Mouse (Mus musculus) thymus, adult 2 months (tissue): ENCODE data around the gene Ccin. TPM values are rescaled to one million over a fixed set of nuclear protein-coding genes. Genes with fewer than 3 reads are reported as not detected.

Experiments
- DNase-seq: peaks from one replicate; pipeline ENCODE4 v3.0.0; 2021
- H3K27ac ChIP-seq: fragments of 200-500 bp; 2 replicates; pipeline ENCODE4 v1.5.1; 2012; ENCODE audit warnings: low read length, control low read depth; ENCODE audit not compliant: control insufficient read depth, insufficient read depth
- H3K27me3 ChIP-seq: fragments of 200-500 bp; 2 replicates; pipeline ENCODE4 v1.6.1; 2012; ENCODE audit warnings: mild to moderate bottlenecking, low read length, moderate library complexity, mixed read lengths; ENCODE audit not compliant: control insufficient read depth, insufficient read depth
- H3K36me3 ChIP-seq: fragments of 200-500 bp; 2 replicates; pipeline ENCODE4 v1.6.1; 2012; ENCODE audit warnings: mild to moderate bottlenecking, low read length, moderate library complexity; ENCODE audit not compliant: control insufficient read depth, insufficient read depth
- H3K4me1 ChIP-seq: fragments of 200-500 bp; replicated peaks from 2 replicates; pipeline ENCODE4 v1.6.1; 2012; ENCODE audit warnings: low read length; ENCODE audit not compliant: control insufficient read depth, insufficient read depth
- H3K4me3 ChIP-seq: fragments of 200-500 bp; 2 replicates; pipeline ENCODE4 v1.5.1; 2012; ENCODE audit warnings: mild to moderate bottlenecking, low read length, control low read depth, moderate library complexity; ENCODE audit not compliant: control insufficient read depth, insufficient read depth
- CTCF ChIP-seq: fragments of 200-500 bp; IDR thresholded peaks from 2 replicates; pipeline ENCODE4 v1.5.1; 2012; ENCODE audit warnings: mild to moderate bottlenecking, control low read depth, low read length, moderate library complexity, borderline replicate concordance; ENCODE audit not compliant: control insufficient read depth, poor library complexity, insufficient read depth; ENCODE audit errors: extremely low read depth
- POLR2A ChIP-seq: fragments of 200-500 bp; IDR thresholded peaks from 2 replicates; pipeline ENCODE4 v1.6.1; 2012; ENCODE audit warnings: mild to moderate bottlenecking, low read length, control low read depth, moderate library complexity; ENCODE audit not compliant: control insufficient read depth, poor library complexity, insufficient read depth; ENCODE audit errors: extremely low read depth
- WGBS: fragments of 180-500 bp; shearing (Covaris S2); methylation state at CpG from one replicate; pipeline ENCODE4 v1.1.7; 2018; 5-methylcytosine and 5-hydroxymethylcytosine counted together
- polyA plus RNA-seq: library from polyadenylated mRNA; depleted of rRNA; stranded (reverse); fragments of >200 nt; gene quantifications from 2 replicates; pipeline ENCODE4 v1.2.3, GENCODE M21; 2012

Ccin gene
- polyA plus RNA-seq, 1 experiment, result 0.32 TPM

GRCm38 (mm10) chr4:43965856-43966535, 17.3 kb upstream of the Ccin start:
- no peak for DNase-seq
- no peaks in the 10 kb centered on the region for H3K27me3 ChIP-seq
- no peak overlapping the region for H3K4me3 ChIP-seq
- H3K36me3 ChIP-seq, result no peaks in the 10 kb centered on the region
- WGBS, result 89% methylated on average over 7 of the region's 7 CpGs
- peaks cover 42% of the 10 kb centered on the region for H3K4me1 ChIP-seq
- TF ChIP-seq CTCF, result no peak
- no peak for TF ChIP-seq POLR2A
- no peak overlapping the region; the same call in 1 of the 2 replicates for H3K27ac ChIP-seq

- Histone ChIP-seq H3K4me3 (no peak overlapping the region), H3K36me3 (no peaks in the 10 kb centered on the region), H3K4me1 (peaks cover 60% of the 10 kb centered on the region), H3K27me3 (no peaks in the 10 kb centered on the region), H3K27ac (no peak overlapping the region)
- DNase-seq, result no peak
- 93% methylated on average over 13 of the region's 13 CpGs for WGBS
- no peak for TF ChIP-seq POLR2A
- TF ChIP-seq CTCF, result no peak
These were observed 14.6 kb upstream of the Ccin start for GRCm38 (mm10) chr4:43968650-43969049.

GRCm38 (mm10) chr4:43969373-43969772, 13.9 kb upstream of the Ccin start:
- no peaks in the 10 kb centered on the region for H3K27me3 ChIP-seq
- H3K27ac ChIP-seq, result no peak overlapping the region
- no peak for TF ChIP-seq POLR2A
- TF ChIP-seq CTCF, result no peak
- peaks cover 56% of the 10 kb centered on the region for H3K4me1 ChIP-seq
- no peaks in the 10 kb centered on the region for H3K36me3 ChIP-seq
- 65% methylated on average over 4 of the region's 4 CpGs for WGBS
- no peak overlapping the region for H3K4me3 ChIP-seq
- no peak for DNase-seq

GRCm38 (mm10) chr4:43970393-43971330, 12.6 kb upstream of the Ccin start:
- no peak for DNase-seq
- Histone ChIP-seq H3K4me3 (no peak overlapping the region), H3K4me1 (peaks cover 47% of the 10 kb centered on the region), H3K36me3 (no peaks in the 10 kb centered on the region), H3K27me3 (no peaks in the 10 kb centered on the region), H3K27ac (no peak overlapping the region; the same call in 1 of the 2 replicates)
- 68% methylated on average over 20 of the region's 20 CpGs for whole genome bisulfite sequencing
- TF ChIP-seq CTCF, result no peak
- no peak for TF ChIP-seq POLR2A

GRCm38 (mm10) chr4:43971541-43972136, 11.6 kb upstream of the Ccin start:
- Histone ChIP-seq H3K4me1 (peaks cover 38% of the 10 kb centered on the region), H3K27me3 (no peaks in the 10 kb centered on the region), H3K4me3 (no peak overlapping the region), H3K36me3 (no peaks in the 10 kb centered on the region), H3K27ac (peak overlapping the region; percentile 84)
- WGBS, result 56% methylated on average over 9 of the region's 9 CpGs
- DNase-seq, result no peak
- TF ChIP-seq POLR2A (no peak), CTCF (no peak)

GRCm38 (mm10) chr4:43972137-43972591, 11.1 kb upstream of the Ccin start:
- H3K4me1 ChIP-seq, result peaks cover 37% of the 10 kb centered on the region
- no peak for TF ChIP-seq POLR2A
- DNase-seq, result peak; percentile 59

More at GRCm38 (mm10) chr4:43972137-43972591, 11.1 kb upstream of the Ccin start:
- 2% methylated on average over 8 of the region's 8 CpGs for WGBS
- no peaks in the 10 kb centered on the region for H3K36me3 ChIP-seq
- H3K4me3 ChIP-seq, result no peak overlapping the region
- H3K27ac ChIP-seq, result peak overlapping the region; percentile 84
- H3K27me3 ChIP-seq, result no peaks in the 10 kb centered on the region
